Mouse (Mus musculus): ENCODE data around the gene Zscan10.

The Zscan10 gene

GRCm38 (mm10) chr17:23600641-23601622 lies at the start of gene Zscan10:
Gene Zscan10 (plus strand): TSS chr17:23600856.
- DNase-seq (ENCODE audit: low spot score in 2 of 2): no peak

- no peak for DNase-seq (ENCODE audit: low spot score in 2 of 2)
These were observed 49.8 kb upstream of the Zscan10 start for GRCm38 (mm10) chr17:23550856-23551255.

DNA sequence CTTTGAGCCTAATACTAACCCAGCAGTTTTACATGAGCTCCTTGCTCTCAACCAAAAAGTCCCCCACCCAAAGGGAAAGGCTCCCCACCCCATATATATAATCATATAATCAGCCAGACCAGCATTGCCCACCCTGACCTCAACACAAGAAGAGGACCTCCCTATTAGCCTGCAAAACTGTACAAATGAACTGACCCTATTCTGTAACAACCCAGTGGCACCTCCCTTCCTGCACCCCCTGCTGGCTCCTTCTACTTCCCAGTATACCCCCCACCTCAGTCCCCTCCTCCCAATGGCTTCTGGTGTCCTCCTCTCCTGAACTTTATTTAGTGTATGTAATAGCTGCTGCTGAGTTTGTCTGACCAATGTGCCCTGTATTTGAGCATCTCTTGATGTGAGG lies 49.2 kb upstream of the Zscan10 start:
- DNase-seq (ENCODE audit: low spot score in 2 of 2): no peak

DNA sequence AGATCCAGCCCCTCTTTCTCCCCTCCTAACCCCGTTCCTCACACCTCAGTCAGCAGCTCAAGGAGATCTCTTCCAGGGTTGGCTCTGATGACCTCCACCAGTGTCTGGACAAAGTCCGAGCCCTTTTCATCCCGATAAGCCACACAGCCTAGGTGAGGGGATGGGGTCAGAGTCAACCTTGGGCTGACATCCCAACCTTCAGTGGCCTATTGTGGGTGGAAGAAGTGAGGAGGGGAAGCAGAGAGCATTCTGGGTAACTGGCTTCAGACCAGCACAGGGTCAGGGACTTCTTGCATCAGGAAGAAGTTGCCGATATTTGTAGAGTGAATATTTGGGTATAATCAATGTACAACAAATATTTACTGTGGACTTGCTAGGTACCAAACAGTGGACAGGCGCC lies 48.7 kb upstream of the Zscan10 start:
- DNase-seq (ENCODE audit: low spot score in 2 of 2): no peak

GRCm38 (mm10) chr17:23552896-23553633 lies 47.6 kb upstream of the Zscan10 start:
- DNase-seq (ENCODE audit: low spot score in 2 of 2): no peak

DNA sequence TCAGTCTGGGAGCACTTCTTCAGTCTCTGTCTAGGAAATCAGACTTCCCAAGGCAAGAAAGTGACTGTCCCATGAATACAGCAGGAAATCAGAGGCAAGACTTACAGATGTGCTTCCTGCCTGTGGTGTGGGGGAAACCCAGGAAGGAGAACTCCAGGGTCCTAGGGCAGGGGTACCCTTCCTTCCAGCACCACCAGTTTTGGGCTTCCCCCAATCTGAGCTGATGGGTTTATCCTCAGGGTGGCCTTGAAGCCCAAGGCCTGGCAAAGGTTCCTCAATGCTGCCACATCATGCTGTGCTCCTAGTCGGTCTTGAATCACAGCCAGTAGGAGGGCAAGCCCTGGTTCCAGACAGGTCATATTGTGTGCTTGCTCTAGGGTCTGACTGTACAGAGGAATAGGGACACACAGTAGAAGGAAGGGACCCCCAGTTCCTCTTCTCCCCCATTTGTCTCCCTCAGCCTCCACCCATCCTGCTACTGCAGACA lies 47.0 kb upstream of the Zscan10 start:
- no peak for DNase-seq (ENCODE audit: low spot score in 2 of 2)

GRCm38 (mm10) chr17:23554321-23554720 lies 46.3 kb upstream of the Zscan10 start:
- no peak for DNase-seq (ENCODE audit: low spot score in 2 of 2)

DNA sequence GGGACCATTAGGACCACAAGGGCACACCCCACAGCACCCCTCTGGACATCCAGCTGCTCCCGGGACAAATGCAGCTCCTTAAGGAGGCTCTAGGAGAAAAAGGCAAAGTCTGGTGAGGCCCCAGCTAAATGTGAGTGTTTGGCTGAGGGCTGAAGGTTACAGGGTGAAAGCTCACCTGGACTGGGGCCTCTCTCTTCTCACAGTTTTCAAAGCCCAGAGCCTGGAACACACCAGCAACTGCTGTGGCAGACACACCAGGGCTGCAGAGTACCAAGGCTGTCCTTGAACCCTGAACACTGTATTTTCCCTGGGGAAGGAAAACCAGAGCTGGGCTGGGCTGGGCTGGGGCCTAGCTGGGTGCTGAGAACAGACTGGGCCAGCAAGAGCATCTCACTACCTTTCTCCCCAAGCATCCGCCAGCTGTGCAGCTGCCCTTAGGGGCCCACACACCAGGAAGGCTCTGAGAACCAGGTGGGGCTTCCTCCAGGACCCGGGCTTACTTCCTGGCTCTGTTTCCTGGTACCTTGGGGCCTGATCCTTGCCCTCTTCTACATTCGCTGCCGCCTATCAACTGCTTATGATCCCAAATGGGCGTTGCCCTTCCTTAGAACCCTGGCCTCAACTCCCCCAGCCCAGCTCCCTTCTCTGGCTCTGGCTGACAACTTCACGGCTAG lies 45.3 kb upstream of the Zscan10 start:
- no peak for DNase-seq (ENCODE audit: low spot score in 2 of 2)

DNA sequence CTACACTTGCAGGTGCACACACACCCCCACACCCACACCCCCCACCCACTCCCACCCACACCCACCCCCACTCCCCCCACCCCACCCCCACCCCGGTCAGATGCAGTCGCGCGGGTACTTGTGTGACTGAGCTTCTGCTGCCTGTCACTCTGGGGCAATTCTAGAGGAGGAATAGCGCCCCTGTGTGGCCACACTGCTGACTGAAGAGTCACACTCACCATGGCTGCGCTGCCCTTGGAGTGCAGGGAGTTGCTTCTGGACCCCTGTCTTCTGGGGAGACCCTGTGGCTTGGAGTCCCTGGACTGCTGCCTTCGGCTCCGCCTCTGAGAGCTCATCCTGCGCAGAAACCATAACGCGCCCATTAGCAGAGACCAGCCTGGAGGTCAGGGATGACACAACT lies 40.9 kb upstream of the Zscan10 start:
- peak; percentile 40 to 66 for DNase-seq (ENCODE audit: low spot score in 2 of 2)

DNA sequence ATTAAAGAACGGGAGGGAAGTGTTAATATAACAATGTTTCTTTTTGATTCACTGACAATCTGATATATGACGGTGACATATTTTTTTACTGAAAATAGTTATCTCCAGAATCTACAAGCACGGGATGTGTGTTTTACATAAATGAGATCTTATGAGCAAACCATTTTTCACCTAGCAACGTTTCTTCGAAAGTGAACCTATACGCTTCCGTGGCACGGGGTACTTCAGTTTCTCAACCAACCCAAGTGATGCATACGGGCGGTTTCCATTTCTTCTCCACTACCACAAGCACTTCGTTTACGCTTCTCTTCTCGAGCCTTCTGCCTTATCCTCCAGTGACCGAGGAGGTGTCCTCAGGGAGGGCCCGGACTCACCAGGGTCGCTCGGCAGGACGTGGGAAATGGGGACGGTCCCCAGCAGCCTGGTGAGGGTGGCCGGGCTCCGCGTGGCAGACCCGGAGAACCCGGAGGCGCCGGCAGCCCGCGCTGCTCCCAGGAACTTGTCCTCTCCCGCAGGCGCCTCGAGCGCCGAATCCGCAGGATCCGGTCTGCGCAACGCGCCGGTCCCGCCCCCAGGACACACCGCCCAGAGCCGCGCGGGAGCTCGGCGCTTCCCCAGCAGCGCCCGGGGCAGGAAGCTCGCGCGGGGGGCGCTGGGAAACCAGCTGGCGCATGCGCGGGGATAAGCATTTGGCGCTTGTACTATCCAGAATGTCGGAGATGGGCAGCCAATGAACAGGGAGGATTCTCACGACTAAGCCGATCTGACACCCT lies 36.9 kb upstream of the Zscan10 start, which contains the start of gene Zfp213:
Gene Zfp213, minus strand, starts transcription at position 644 of the 773 bp plus-strand sequence.
- peak; percentile 90 to 94 for DNase-seq (ENCODE audit: low spot score in 2 of 2)

DNA sequence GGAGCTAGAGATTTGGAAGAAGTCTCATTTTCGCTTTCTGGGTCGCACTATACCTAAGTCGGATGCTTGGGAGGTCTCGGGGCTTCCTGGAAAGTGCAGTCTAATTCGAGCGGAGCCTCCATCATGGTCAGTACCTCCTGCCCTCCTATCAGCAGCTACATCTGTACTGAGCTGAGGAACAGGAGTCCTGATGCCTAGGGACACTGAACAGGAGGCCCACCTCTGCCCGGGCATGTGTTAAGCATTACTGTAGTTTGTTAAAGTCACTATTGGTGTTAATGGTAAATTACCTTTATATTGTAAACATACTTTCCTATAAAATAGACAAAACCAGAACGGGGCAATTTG lies 36.3 kb upstream of the Zscan10 start:
- no peak for DNase-seq (ENCODE audit: low spot score in 2 of 2)

DNA sequence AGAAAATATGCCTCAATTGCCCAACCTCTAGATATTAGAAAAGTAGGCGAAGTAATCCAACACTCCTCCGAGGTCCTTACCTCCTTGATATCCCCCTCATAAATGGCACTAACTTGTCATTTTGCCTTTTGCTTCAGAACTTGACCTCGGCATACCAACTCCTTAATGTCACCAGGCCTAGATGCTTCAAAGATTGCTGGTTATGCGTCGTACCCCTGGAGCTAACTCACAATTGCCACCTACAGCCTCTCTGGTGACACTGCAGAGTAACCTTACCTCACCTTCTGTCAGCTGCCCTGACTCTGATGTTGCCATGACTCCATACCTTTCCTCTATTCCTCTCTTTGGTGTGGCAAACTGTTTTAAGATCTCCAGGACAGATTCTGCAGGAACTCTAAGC lies 33.9 kb upstream of the Zscan10 start:
- DNase-seq (ENCODE audit: low spot score in 2 of 2): no peak

GRCm38 (mm10) chr17:23568370-23568769 lies 32.3 kb upstream of the Zscan10 start:
- no peak for DNase-seq (ENCODE audit: low spot score in 2 of 2)

DNA sequence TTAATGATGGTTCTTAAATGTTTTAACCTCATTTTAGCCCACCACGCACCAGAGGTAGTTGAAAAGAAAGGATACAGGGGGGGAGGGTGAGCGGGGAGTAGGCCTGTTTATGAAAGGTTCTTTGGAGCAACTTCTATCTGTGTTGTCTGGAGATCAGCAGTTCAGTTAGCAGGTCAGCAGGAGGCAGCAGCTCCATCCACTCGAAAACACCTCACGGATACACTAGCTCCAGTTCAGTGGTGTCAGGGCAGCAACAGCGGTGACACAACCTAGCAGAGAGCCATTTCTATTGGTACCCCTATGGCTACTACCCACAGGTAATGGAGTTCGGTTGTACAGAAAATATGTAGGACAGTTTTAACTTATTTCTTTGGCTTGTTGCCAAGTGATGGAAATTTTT lies 30.6 kb upstream of the Zscan10 start:
- peak in 1 of 2 experiments; percentile 48 for DNase-seq (ENCODE audit: low spot score in 2 of 2)

DNA sequence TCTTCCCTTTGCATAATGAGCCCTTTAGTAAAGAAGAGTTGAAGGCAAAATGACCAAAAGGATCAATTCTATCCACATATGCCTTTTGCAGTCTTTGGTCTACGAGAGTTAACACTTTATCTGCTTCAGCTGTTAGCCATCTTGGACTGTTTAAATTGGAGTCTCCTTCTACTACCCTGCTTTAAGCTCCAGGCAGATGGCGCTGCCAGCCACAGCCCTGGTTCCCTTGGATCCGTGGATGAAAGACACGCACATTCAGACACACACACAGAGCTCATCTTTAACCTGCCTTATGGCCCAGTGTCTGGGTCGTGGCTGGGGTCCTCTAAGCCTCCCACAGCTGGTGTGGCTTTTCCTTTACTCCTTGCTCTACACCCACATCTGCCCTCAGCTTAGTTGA lies 29.6 kb upstream of the Zscan10 start:
- no peak for DNase-seq (ENCODE audit: low spot score in 2 of 2)

DNA sequence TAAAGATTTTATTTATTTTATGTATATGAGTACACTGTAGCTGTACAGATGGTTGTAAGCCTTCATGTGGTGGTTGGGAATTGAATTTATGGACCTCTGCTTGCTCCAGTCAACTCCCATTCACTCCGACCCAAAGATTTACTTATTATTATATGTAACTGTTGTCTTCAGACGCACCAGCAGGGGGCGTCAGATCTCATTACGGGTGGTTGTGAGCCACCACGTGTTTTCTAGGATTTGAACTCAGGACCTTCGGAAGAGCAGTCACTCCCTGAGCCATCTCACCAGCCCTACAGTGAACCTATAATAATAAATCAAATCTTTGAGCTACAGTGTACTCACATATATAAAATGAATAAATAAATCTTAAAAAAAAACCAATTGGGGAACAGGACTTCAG lies 28.6 kb upstream of the Zscan10 start:
- DNase-seq (ENCODE audit: low spot score in 2 of 2): no peak

DNA sequence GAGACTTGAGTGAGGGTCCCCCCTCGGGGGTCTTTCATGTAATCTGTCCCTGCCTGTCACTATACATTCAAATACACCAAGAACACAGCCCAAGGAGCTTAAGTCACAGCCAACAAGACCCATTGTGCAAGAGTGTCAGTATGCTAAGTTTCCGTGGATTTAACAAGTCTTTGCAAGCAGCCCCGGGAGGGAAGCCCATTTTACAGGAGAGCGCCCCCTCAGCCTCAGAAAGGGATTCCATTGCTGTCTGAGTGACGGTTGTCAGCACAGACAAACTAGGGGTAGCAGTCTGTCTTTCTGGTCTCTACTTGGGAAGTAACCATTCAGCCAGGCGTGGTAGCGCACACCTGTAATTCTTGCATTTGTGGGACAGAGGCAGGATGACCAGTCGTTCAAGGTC lies 26.5 kb upstream of the Zscan10 start:
- no peak for DNase-seq (ENCODE audit: low spot score in 2 of 2)

DNA sequence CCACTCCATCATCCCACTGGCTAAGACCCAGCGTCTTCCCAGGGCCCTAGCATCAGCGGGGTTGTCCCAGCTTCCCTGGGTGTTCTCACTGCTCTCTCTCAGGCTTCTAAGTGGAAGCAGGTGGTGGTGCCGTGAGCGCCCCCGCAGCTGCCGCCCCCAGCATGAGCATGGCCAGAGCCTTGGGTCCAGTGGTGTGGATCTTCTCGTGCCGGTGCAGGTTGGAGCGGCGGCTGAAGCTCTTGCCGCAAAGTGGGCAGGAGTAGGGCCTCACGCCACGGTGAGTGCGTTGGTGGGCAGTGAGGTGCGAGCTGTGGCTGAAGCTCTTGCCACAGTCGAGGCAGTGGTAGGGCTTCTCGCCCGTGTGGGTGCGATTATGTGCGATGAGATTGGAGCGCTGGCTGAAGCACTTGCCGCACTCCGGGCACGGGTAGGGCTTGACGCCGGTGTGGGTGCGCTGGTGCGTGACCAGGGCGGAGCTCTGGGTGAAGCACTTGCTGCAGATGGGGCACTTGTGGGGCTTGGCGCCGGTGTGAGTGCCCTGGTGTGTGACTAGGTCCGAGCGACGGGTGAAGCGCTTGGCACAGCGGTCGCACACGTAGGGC lies 24.6 kb upstream of the Zscan10 start:
- DNase-seq (ENCODE audit: low spot score in 2 of 2): no peak

DNA sequence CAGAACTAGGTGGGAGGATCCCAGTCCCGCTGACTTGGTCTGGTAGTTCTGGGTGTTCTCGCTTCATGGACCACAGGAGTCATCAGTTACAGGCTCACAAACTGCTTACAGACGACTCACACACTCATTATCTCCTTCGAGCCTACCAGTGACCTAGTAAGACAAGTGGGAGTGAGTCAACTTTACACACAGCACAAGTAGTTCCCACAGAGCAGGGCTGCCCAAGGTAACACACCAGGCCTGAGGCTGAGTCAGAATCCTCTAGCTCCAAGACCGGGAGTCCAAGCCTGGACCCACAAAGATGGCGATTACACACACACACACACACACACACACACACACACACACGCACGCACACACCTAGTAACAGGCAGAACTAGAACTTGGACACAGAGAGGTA lies 15.9 kb upstream of the Zscan10 start:
- no peak for DNase-seq (ENCODE audit: low spot score in 2 of 2)

DNA sequence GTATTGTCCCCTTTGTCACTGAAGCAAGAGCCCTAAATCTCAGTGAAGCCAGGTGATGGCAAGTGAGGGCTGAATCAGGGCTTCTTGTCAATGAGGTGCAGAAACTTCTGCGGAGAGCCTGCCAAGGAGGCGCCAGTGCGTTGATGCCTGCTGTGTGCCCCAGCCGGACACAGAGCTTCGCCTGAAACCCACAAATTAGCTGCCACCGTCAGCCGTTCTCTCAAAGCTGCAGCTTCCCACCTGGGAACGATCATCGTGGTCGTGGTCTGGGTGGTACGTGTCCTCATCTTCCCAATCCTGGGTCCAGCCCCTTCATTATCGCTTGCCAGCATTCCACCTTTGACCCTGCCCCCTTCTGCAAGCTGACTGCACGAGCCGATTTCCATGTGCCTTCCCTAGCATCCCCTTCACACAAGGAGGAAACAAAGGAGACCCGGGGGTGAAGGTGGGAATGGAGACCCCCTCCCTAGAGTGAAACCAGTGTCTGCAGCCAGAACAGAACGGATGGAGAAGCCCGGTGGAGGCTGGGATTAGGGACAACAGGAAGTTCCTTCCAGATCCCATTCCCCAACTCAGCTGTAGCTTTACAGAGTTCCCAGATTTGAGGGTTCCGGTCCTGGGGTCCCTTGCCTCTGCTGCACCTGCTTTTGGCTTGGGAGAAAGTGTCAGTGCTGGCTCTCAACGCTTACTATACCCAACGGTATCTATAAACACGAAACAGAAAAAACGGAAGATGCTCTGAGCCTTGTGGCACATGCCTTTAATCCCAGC lies 14.8 kb upstream of the Zscan10 start:
- DNase-seq (ENCODE audit: low spot score in 2 of 2): no peak
